Mouse (Mus musculus) erythroblast, embryonic 14.5 days (primary cell): ENCODE results near the gene Mtmr11. TPM values are rescaled to one million over a fixed set of nuclear protein-coding genes. Genes with fewer than 3 reads are reported as not detected.

Experiments
- H3K27me3 ChIP-seq: 2 replicates; pipeline ENCODE4 v1.6.1; 2012; ENCODE audit warnings: inconsistent platforms; ENCODE audit not compliant: control insufficient read depth
- H3K36me3 ChIP-seq: 2 replicates; pipeline ENCODE4 v1.6.1; 2012; ENCODE audit warnings: mild to moderate bottlenecking, inconsistent platforms; ENCODE audit not compliant: control insufficient read depth
- H3K4me1 ChIP-seq: 2 replicates; pipeline ENCODE4 v1.6.1; 2012; ENCODE audit warnings: inconsistent platforms; ENCODE audit not compliant: control insufficient read depth
- H3K4me3 ChIP-seq: replicated peaks from 2 replicates; pipeline ENCODE3; 2012; ENCODE audit warnings: moderate library complexity, mild to moderate bottlenecking, inconsistent platforms
- H3K9me3 ChIP-seq: 2 replicates; pipeline ENCODE4 v1.6.1; 2012; ENCODE audit warnings: low read length, inconsistent platforms, mixed read lengths; ENCODE audit not compliant: control insufficient read depth
- GATA1 ChIP-seq: IDR thresholded peaks from 2 replicates; pipeline ENCODE4 v1.6.1; 2012; ENCODE audit warnings: low read length, inconsistent platforms, mixed read lengths
- TAL1 ChIP-seq: IDR thresholded peaks from 3 replicates; pipeline ENCODE4 v1.6.1; 2012; ENCODE audit warnings: low read length, inconsistent platforms, mixed read lengths
- polyA plus RNA-seq: library from polyadenylated mRNA; stranded (reverse); fragments of >175 nt; gene quantifications from 2 replicates; pipeline ENCODE4 v1.2.3, GENCODE M21; 2012

Gene Mtmr11
- polyA plus RNA-seq, 1 experiment, result not detected

DNA sequence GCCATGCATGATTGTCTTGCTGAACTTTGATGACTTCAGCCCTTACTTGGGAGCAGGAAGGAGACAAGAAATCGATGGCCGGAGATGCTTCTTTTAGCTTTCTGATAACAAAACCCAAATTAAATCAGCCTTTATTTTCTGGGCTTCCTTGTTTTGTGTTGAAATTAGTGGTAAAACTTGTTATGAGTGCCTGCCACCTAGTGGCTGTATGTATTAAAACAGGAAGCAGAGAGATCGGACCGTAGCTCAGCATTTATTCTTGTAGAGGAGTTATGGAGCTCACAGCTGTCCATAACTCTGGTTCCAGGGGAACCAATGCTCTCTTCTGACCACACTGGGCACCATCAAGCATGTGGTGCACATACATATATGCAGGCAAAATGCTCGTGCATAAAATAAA, 13.9 kb upstream of the Mtmr11 start:
- TF ChIP-seq TAL1 (no peak), GATA1 (no peak)
- Histone ChIP-seq H3K27me3 (no peaks in the 10 kb centered on the region), H3K9me3 (no peaks in the 10 kb centered on the region), H3K4me3 (no peak overlapping the region), H3K4me1 (peaks cover 6% of the 10 kb centered on the region), H3K36me3 (peaks cover 90% of the 10 kb centered on the region)

DNA sequence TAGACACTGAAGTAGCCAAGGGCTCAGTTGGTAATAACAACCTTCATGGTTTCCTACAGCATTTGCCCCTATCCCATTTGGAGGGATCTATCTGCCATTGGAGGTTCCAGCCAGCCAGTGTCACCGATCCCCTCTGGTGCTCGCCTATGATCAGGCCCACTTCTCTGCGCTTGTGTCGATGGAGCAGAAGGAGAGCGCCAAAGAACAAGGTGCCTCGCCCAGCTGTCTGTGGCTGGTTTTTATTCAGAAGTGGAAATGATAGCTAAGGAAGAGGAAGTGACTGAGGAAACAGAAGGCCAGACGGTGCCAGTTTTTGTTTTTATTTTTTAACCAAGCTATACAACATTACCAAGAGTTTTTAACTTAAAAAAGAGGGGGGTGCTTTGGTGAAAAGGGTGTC, 10.0 kb upstream of the Mtmr11 start:
- no peaks in the 10 kb centered on the region for H3K9me3 ChIP-seq
- H3K27me3 ChIP-seq, result no peaks in the 10 kb centered on the region
- TF ChIP-seq TAL1 (no peak), GATA1 (no peak)
- no peak overlapping the region for H3K4me3 ChIP-seq
- H3K36me3 ChIP-seq, result peaks cover 84% of the 10 kb centered on the region
- peaks cover 6% of the 10 kb centered on the region for H3K4me1 ChIP-seq

DNA sequence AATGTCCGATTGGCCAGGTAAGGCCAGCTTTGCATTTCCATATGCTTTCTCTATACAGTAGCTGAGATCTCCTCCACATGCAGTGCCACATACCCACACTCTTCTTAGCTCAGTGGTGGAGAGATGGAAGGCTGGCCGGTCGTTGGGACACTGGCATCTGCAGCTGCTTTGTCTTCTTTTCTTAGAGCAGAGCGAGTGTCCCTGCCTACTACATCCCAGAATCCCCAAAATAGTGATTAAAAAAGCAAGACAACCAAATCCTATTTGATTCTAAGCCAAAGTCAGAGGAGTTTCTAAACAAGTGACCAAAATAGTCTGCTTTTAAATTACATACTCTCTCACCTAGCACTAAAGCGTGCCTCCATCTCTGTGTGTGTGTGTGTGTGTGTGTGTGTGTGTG, 9.2 kb upstream of the Mtmr11 start:
- H3K9me3 ChIP-seq, result no peaks in the 10 kb centered on the region
- no peaks in the 10 kb centered on the region for H3K27me3 ChIP-seq
- TF ChIP-seq TAL1 (no peak), GATA1 (no peak)
- H3K4me1 ChIP-seq, result peaks cover 4% of the 10 kb centered on the region
- H3K36me3 ChIP-seq, result peaks cover 77% of the 10 kb centered on the region
- H3K4me3 ChIP-seq, result no peak overlapping the region

DNA sequence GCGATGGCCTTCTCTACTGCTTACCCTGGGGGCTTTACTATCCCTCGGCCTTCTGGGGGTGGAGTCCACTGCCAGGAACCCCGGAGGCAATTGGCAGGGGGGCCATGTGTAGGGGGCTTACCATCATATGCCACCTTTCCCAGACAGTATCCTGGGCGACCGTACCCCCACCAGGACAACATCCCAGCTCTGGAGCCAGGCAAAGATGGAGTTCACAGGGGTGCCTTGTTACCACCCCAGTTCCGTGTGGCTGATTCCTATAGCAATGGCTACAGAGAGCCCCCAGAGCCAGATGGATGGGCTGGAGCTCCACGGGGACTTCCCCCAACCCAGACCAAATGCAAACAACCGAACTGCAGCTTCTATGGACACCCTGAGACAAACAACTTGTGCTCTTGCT, 6.3 kb upstream of the Mtmr11 start:
- Histone ChIP-seq H3K27me3 (peaks cover 18% of the 10 kb centered on the region), H3K4me3 (no peak overlapping the region), H3K36me3 (peaks cover 56% of the 10 kb centered on the region), H3K4me1 (0 out of 2 replicates have a peak, but pooled peaks cover 1% of the 10 kb centered on the region), H3K9me3 (no peaks in the 10 kb centered on the region)
- TF ChIP-seq GATA1, result no peak
- no peak for TF ChIP-seq TAL1

DNA sequence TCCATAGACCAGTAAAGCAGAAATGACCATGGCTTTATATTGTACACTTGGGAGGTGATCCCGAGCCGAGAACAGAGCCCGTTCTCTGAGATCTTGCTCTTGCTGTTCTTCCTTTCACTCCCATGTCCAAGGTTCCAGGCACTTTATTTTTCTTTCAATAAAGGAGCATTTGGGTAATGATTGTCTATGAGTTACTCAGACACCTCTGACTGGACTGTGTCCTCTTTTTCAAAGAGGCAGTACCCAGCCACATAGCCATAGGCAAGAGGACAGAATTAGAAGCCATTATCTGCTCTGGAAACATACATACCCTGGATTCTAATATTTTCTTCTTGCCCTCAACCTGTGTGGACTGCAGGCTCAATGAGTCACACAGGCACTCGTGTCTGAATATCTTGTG, 2.0 kb upstream of the Mtmr11 start:
- Histone ChIP-seq H3K4me3 (no peak overlapping the region), H3K4me1 (peaks cover 3% of the 10 kb centered on the region; the same call in 1 of the 2 replicates), H3K36me3 (peaks cover 13% of the 10 kb centered on the region), H3K9me3 (no peaks in the 10 kb centered on the region), H3K27me3 (peaks cover 62% of the 10 kb centered on the region)
- TF ChIP-seq TAL1 (no peak), GATA1 (no peak)

DNA sequence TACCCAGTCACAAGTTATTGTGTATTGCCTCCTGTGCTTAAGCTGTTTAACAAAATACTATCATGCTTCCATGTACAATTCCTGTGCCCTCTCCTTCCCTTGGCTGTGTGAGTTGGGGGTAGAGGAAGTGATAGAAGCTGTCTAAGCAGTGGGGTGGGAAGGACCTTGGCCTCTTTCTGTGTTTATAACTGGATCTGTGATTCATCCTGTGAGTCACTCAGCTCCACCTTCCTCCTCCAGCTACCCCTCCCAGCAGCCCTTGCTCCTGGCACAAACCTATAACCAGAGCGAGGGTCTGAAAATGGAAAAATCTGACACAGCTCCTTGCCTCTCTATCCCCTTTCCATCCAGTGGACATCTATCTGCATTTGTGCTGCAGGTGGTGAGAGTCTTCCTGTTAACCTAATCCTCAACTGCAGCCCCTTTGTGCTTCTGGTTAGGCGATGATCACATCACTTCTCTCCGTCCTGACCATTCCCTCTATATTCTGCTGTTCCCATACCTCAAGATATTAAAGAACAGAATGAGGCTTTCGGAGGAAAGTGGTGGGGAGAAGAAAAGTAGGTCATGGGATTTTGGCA, 1.5 kb upstream of the Mtmr11 start:
- TF ChIP-seq TAL1 (no peak), GATA1 (no peak)
- peaks cover 3% of the 10 kb centered on the region; the same call in 1 of the 2 replicates for H3K4me1 ChIP-seq
- H3K9me3 ChIP-seq, result no peaks in the 10 kb centered on the region
- peaks cover 65% of the 10 kb centered on the region for H3K27me3 ChIP-seq
- peaks cover 8% of the 10 kb centered on the region for H3K36me3 ChIP-seq
- H3K4me3 ChIP-seq, result no peak overlapping the region

DNA sequence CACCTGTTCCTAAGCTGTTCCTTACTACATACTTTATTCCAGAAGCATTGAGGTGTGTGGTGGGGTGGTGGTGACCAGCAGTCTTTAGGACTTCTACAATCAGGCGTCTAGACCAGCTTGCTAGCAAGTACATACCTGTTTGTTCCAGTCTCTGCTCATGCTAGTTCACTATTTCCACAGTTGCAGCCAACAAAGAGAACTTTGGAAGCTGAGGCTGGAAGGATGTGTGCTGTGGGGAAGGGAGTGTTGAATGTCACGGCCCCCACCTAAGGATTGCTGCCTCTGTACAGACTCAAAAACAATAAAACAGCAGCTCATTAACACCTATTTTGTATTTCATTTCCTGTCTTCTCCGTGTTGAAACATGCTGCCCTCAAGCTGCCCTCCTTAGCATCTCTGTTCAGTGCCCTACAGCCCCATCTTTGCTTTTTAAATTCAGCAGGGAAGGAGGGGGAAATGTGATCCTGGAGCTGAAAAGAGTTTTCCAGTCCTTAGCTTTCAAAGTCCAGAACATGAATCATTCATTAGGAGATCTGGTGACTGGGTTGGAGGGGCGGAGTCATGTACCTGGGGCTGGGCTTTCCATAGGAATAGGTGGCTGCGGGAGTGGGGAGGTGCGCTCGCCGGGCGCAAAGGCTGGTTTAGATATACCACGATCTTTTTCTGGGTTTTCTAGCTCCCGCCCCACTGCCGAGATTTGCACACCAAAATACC, 844 bp upstream of the Mtmr11 start:
- H3K4me3 ChIP-seq, result peak overlapping the region; percentile 19
- H3K27me3 ChIP-seq, result peaks cover 65% of the 10 kb centered on the region
- peaks cover 3% of the 10 kb centered on the region; the same call in 1 of the 2 replicates for H3K4me1 ChIP-seq
- H3K9me3 ChIP-seq, result no peaks in the 10 kb centered on the region
- peaks cover 2% of the 10 kb centered on the region for H3K36me3 ChIP-seq
- no peak for TF ChIP-seq TAL1
- no peak for TF ChIP-seq GATA1

DNA sequence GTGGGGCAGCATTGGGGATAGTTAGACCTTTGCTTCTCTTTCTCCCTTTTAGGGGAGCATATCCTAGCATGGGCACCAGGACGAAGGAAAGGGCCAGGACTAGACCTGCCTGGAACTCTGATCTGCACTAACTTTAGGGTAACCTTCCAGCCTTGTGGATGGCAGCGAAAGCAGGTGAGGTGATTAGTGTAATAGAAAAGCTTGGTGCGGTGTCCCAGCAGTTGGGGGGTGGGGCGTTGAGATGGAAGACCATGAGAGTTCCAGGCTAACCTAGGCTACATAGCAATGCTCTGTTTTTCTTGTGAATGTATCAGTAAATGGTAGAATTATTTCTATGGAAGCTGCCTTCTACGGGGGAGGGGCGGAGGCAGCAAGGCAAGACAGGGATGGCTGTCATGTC, 1.2 kb downstream of the Mtmr11 start:
- Histone ChIP-seq H3K27me3 (peaks cover 65% of the 10 kb centered on the region), H3K4me3 (no peak overlapping the region), H3K36me3 (no peaks in the 10 kb centered on the region), H3K9me3 (no peaks in the 10 kb centered on the region), H3K4me1 (peaks cover 3% of the 10 kb centered on the region; the same call in 1 of the 2 replicates)
- TF ChIP-seq TAL1 (no peak), GATA1 (no peak)

DNA sequence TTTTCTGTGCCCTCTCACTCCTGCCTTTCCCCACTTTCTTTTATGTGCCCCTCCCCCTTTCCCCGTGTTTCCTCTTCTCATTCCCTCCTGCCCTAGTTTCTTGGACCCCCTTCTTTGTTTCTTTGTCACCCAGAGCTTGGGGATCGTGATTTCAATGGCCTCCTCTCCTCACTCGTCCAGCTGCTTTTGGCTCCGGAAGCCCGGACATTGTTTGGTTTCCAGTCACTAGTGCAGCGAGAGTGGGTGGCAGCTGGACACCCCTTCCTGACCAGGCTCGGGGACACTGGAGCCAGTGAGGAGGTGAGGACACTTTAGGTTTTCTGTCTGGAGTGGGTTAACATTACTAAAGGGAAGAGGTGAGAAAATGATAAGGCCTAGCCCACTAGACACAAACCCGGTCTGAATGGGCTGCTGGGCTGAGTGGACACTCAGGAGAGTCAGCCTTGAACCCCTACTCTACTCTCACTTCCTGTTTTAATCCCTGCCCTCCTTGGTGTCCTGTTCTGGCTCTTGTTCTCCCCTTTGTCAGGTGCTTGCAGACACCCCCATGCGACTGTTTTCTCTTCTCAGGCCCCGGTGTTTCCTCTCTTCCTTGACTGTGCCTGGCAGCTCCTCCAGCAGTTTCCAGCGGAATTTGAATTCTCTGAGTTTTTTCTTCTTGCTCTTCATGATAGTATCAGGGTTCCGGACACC, 6.8 kb downstream of the Mtmr11 start:
- peaks cover 9% of the 10 kb centered on the region for H3K36me3 ChIP-seq
- peaks cover 27% of the 10 kb centered on the region for H3K4me1 ChIP-seq
- H3K9me3 ChIP-seq, result no peaks in the 10 kb centered on the region
- H3K4me3 ChIP-seq, result no peak overlapping the region
- no peak for TF ChIP-seq GATA1
- no peak for TF ChIP-seq TAL1
- peaks cover 16% of the 10 kb centered on the region for H3K27me3 ChIP-seq
